Mouse (Mus musculus): ENCODE data around the gene Vrk1. TPM values are rescaled to one million over a fixed set of nuclear protein-coding genes. Genes with fewer than 3 reads are reported as not detected.

The Vrk1 gene
- total RNA-seq, 1 experiment from 2014 or later, result 128 TPM

- ATAC-seq (ENCODE audit: extremely low read depth, insufficient number of reproducible peaks, low FRiP score, poor library complexity, severe bottlenecking), result no peak
Measured at GRCm38 (mm10) chr12:106094827-106095226, 84.8 kb downstream of the Vrk1 start.

DNA sequence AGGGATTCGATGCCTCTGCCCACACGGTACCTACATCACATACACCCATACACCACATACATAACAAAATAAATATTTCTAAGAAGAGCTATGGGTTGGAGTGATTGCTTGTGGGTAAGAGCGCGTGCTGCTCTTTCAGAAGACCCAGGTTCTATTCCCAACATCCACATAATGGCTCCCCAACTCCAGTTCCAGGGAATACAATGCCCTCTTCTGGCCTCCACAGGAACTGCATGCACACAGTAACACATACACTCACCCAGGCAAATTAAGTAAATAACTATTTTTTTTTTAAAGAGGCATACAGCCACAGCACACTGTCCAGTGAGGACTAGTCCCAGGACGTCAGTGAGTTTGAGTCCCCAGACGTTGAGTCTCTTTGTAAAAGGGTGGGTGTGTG, 92.0 kb downstream of the Vrk1 start:
- ATAC-seq (ENCODE audit: extremely low read depth, insufficient number of reproducible peaks, low FRiP score, poor library complexity, severe bottlenecking), result no peak

DNA sequence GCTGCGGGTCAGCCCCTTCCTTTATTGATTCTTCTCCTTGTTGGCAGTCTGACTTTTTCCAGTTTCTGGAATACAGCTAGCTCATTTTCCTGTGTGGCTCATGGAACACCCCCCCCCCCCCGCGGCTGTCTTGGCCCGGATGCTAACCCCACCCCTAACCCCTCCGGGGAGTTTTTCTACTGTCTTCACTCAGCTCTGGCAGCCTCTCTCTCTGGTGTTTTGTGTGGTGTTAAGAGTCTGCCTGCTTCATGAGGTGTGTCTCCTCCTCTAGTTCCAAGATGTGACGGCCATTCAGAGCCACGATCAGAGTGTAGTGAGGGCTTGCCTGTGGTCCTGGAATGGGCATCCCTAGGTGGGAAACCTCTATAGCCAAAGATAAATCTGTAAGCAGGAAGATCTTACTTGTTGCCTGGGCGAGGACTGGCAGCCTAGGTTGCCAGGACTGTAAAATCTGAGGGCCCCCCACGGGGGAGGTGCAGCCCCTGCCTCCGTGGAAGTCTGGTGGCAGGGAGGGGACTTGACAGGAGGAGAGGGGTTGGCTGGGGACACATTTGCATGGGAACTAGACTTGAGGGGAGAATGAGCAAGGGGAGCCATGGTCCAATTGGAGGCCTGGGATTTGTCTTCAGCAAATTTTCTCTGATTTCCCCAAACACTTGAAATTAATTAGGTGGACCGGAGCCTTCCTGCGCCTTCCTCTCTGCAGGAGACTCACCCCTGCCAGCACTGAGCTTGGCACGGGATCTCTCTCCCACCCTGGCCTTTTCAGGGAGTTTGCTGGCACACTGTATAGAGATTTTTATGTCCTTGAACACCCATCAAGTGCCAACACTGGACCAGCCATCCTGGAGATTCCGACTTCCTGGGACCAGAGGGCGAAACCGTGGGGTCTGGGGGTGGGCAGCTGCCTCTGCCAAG, 93.0 kb downstream of the Vrk1 start:
- ATAC-seq (ENCODE audit: extremely low read depth, insufficient number of reproducible peaks, low FRiP score, poor library complexity, severe bottlenecking), result no peak

GRCm38 (mm10) chr12:106107272-106107671, 97.2 kb downstream of the Vrk1 start:
- ATAC-seq (ENCODE audit: extremely low read depth, insufficient number of reproducible peaks, low FRiP score, poor library complexity, severe bottlenecking), result no peak

GRCm38 (mm10) chr12:106115070-106115891, 105.3 kb downstream of the Vrk1 start:
- no peak for ATAC-seq (ENCODE audit: extremely low read depth, insufficient number of reproducible peaks, low FRiP score, poor library complexity, severe bottlenecking)

DNA sequence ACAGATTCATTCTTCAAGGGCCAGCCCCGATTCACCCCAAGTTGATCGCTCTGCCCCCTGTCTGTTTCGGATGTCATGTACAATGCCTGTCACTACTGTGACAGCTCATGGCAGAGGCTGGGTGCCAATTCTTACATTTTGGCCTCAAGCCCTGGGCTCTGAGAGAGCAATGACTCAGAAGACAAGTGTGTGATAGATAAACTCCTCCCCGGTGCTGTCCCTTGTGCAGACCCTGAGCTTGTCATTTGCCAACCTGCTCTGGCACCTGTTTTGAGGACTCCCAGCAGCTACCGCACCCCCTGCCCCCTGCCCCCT, 105.8 kb downstream of the Vrk1 start:
- no peak for ATAC-seq (ENCODE audit: extremely low read depth, insufficient number of reproducible peaks, low FRiP score, poor library complexity, severe bottlenecking)

GRCm38 (mm10) chr12:106123276-106123675, 113.2 kb downstream of the Vrk1 start:
- no peak for ATAC-seq (ENCODE audit: extremely low read depth, insufficient number of reproducible peaks, low FRiP score, poor library complexity, severe bottlenecking)

DNA sequence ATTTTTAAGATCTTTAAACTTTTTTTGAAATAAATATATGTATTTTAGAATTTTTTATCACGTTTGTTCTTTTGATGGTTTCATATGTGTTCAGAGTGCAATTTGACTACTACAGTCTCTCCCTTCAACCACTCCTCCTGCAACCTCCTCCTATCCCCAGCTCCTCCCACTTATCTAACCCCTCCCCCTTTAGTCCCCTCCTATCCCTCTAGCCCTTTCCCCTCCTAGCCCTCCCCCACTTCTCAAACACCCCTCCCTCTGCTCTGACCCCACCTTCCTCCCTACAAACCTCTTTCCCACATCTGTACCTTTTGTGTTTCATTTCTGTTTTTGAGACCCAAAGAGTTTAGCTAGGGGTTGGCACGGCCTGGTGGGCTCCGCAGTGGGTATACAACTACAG, 114.6 kb downstream of the Vrk1 start:
- ATAC-seq (ENCODE audit: extremely low read depth, insufficient number of reproducible peaks, low FRiP score, poor library complexity, severe bottlenecking), result no peak

Other genes starting within 250 kb of the Vrk1 start
- gene Papola, start 225.5 kb upstream of the Vrk1 start, total RNA-seq (2017), result 213 and 226 TPM in 2 replicates